Mouse (Mus musculus) CH12.LX (cell line): ENCODE measurements around the gene Cyp2u1. TPM values are rescaled to one million over a fixed set of nuclear protein-coding genes. Genes with fewer than 3 reads are reported as not detected.

Experiments used
- DNase-seq: peaks from one replicate; pipeline ENCODE4 v3.0.0-alpha.2; 2013; ENCODE audit errors: extremely low read depth
- H3K27ac ChIP-seq: 2 replicates; pipeline ENCODE4 v1.5.1; 2012; ENCODE audit warnings: low read depth, mild to moderate bottlenecking, control low read depth, moderate library complexity; ENCODE audit not compliant: insufficient read depth
- H3K27me3 ChIP-seq: replicated peaks from 2 replicates; pipeline ENCODE3; 2012; ENCODE audit warnings: inconsistent platforms
- H3K36me3 ChIP-seq, 2 experiments: replicated peaks in 1 of 2; 2 replicates each; pipeline versions ENCODE3 to v1.6.1; 2012; ENCODE audit warnings: inconsistent platforms in 1 of 2, low read length in 1 of 2, mild to moderate bottlenecking in 1 of 2, mixed read lengths in 1 of 2, moderate library complexity in 1 of 2; ENCODE audit not compliant: control insufficient read depth in 1 of 2, insufficient read depth in 1 of 2
- H3K4me1 ChIP-seq, 2 experiments: 2 replicates each; pipeline ENCODE4 v1.6.1; 2012; ENCODE audit warnings: inconsistent platforms in 1 of 2, moderate library complexity in 1 of 2; ENCODE audit not compliant: insufficient read depth in 2 of 2, control insufficient read depth in 1 of 2
- H3K4me2 ChIP-seq: 2 replicates; pipeline ENCODE4 v1.6.1; 2012; ENCODE audit warnings: low read depth, mild to moderate bottlenecking, control low read depth; ENCODE audit not compliant: poor library complexity, insufficient read depth, severe bottlenecking
- H3K4me3 ChIP-seq, 3 experiments: fragments of 150-350 bp in 1 of 3; sonication (generic) in 1 of 3; replicated peaks in 1 of 3; 2 replicates each; pipeline versions ENCODE3 to v1.5.1; 2011 to 2012; ENCODE audit warnings: low read depth in 2 of 3, low read length in 2 of 3, mild to moderate bottlenecking in 2 of 3, moderate library complexity in 2 of 3, control low read depth in 1 of 3, improper control_type of control experiment in 1 of 3, inconsistent platforms in 1 of 3, mixed read lengths in 1 of 3; ENCODE audit not compliant: poor library complexity in 1 of 3
- H3K79me2 ChIP-seq: replicated peaks from 2 replicates; pipeline ENCODE4 v1.6.1; 2012; ENCODE audit warnings: mild to moderate bottlenecking, moderate library complexity; ENCODE audit not compliant: control insufficient read depth, poor library complexity, insufficient read depth, severe bottlenecking; ENCODE audit errors: extremely low read depth
- H3K9ac ChIP-seq: 2 replicates; pipeline ENCODE4 v1.6.1; 2012; ENCODE audit warnings: low read depth, mild to moderate bottlenecking, control low read depth, moderate library complexity; ENCODE audit not compliant: insufficient read depth
- H3K9me3 ChIP-seq: replicated peaks from 2 replicates; pipeline ENCODE3; 2012; ENCODE audit warnings: low read length, inconsistent platforms, mixed read lengths
- BHLHE40 ChIP-seq: IDR thresholded peaks from 2 replicates; pipeline ENCODE4 v1.6.1; 2011; ENCODE audit warnings: mild to moderate bottlenecking, low read depth, low read length, improper control_type of control experiment
- CHD2 ChIP-seq: IDR thresholded peaks from 2 replicates; pipeline ENCODE4 v1.6.1; 2011; ENCODE audit warnings: low read length, improper control_type of control experiment
- CTCF ChIP-seq, 2 experiments: IDR thresholded peaks in 1 of 2; conservative IDR thresholded peaks in 1 of 2; 2 replicates each; pipeline ENCODE4 v1.5.1; 2011 to 2012; ENCODE audit warnings: low read depth in 2 of 2, low read length in 2 of 2, improper control_type of control experiment in 1 of 2, inconsistent platforms in 1 of 2, mild to moderate bottlenecking in 1 of 2, moderate library complexity in 1 of 2
- E2F4 ChIP-seq: IDR thresholded peaks from 2 replicates; pipeline ENCODE4 v1.6.1; 2011; ENCODE audit warnings: low read depth, low read length, improper control_type of control experiment; ENCODE audit not compliant: insufficient replicate concordance
- ELF1 ChIP-seq: IDR thresholded peaks from 2 replicates; pipeline ENCODE4 v1.6.1; 2014; ENCODE audit warnings: low read depth, mild to moderate bottlenecking, inconsistent platforms, low read length, improper control_type of control experiment
- GABPA ChIP-seq: IDR thresholded peaks from 2 replicates; pipeline ENCODE4 v1.6.1; 2012; ENCODE audit warnings: low read depth, low read length, improper control_type of control experiment, inconsistent platforms; ENCODE audit not compliant: insufficient replicate concordance
- IRF4 ChIP-seq: IDR thresholded peaks from 2 replicates; pipeline ENCODE4 v1.6.1; 2014; ENCODE audit warnings: low read depth, mild to moderate bottlenecking, inconsistent platforms, low read length, improper control_type of control experiment
- JUND ChIP-seq: conservative IDR thresholded peaks from 2 replicates; pipeline ENCODE4 v1.6.1; 2011; ENCODE audit warnings: low read depth, low read length, improper control_type of control experiment
- KAT2A ChIP-seq: IDR thresholded peaks from 2 replicates; pipeline ENCODE4 v1.6.1; 2012; ENCODE audit warnings: low read length, improper control_type of control experiment, inconsistent platforms; ENCODE audit not compliant: insufficient replicate concordance
- MAFK ChIP-seq: IDR thresholded peaks from 2 replicates; pipeline ENCODE4 v1.6.1; 2011; ENCODE audit warnings: low read length, improper control_type of control experiment; ENCODE audit not compliant: insufficient replicate concordance
- MAX ChIP-seq: IDR thresholded peaks from 2 replicates; pipeline ENCODE4 v1.6.1; 2011; ENCODE audit warnings: low read length, improper control_type of control experiment
- MAZ ChIP-seq: IDR thresholded peaks from 2 replicates; pipeline ENCODE4 v1.6.1; 2012; ENCODE audit warnings: low read depth, mild to moderate bottlenecking, inconsistent platforms, low read length, improper control_type of control experiment, moderate library complexity
- MEF2A ChIP-seq: IDR thresholded peaks from 2 replicates; pipeline ENCODE4 v1.6.1; 2014; ENCODE audit warnings: low read depth, mild to moderate bottlenecking, inconsistent platforms, low read length, improper control_type of control experiment, borderline replicate concordance
- MXI1 ChIP-seq: IDR thresholded peaks from 2 replicates; pipeline ENCODE4 v1.6.1; 2011; ENCODE audit warnings: mild to moderate bottlenecking, low read depth, low read length, improper control_type of control experiment
- MYC ChIP-seq: IDR thresholded peaks from 2 replicates; pipeline ENCODE4 v1.6.1; 2011; ENCODE audit warnings: low read depth, mild to moderate bottlenecking, improper control_type of control experiment, low read length
- NELFE ChIP-seq: IDR thresholded peaks from 2 replicates; pipeline ENCODE4 v1.6.1; 2011; ENCODE audit warnings: low read depth, low read length, improper control_type of control experiment
- POLR2A ChIP-seq: IDR thresholded peaks from 2 replicates; pipeline ENCODE4 v1.6.1; 2011; ENCODE audit warnings: low read depth, mild to moderate bottlenecking, improper control_type of control experiment, low read length
- POLR2AphosphoS2 ChIP-seq: IDR thresholded peaks from 2 replicates; pipeline ENCODE4 v1.6.1; 2011; ENCODE audit warnings: low read depth, low read length, improper control_type of control experiment
- RCOR1 ChIP-seq: conservative IDR thresholded peaks from 2 replicates; pipeline ENCODE4 v1.6.1; 2012; ENCODE audit warnings: low read depth, mild to moderate bottlenecking, inconsistent platforms, low read length, improper control_type of control experiment
- SMC3 ChIP-seq: IDR thresholded peaks from 2 replicates; pipeline ENCODE4 v1.6.1; 2011; ENCODE audit warnings: low read depth, low read length, improper control_type of control experiment
- TCF12 ChIP-seq: IDR thresholded peaks from 2 replicates; pipeline ENCODE4 v1.6.1; 2014; ENCODE audit warnings: low read depth, mild to moderate bottlenecking, inconsistent platforms, low read length, improper control_type of control experiment
- USF2 ChIP-seq: conservative IDR thresholded peaks from 2 replicates; pipeline ENCODE4 v1.6.1; 2011; ENCODE audit warnings: low read depth, low read length, improper control_type of control experiment
- ZKSCAN1 ChIP-seq: IDR thresholded peaks from 2 replicates; pipeline ENCODE4 v1.6.1; 2012; ENCODE audit warnings: low read depth, inconsistent platforms, low read length, improper control_type of control experiment, borderline replicate concordance
- ZNF384 ChIP-seq: IDR thresholded peaks from 2 replicates; pipeline ENCODE4 v1.6.1; 2012; ENCODE audit warnings: low read depth, low read length, improper control_type of control experiment, inconsistent platforms
- dilution Hi-C: fragments of 300-500 bp; cut with MboI; formaldehyde crosslinking; loops from 2 replicates; pipeline ENCODE4 v1.14.3; 2020; ENCODE audit warnings: low sequenced_read_pairs; ENCODE audit not compliant: extremely low pct_unique_long_range_greater_than_20kb, extremely low pct_ligation_motif_present
- in situ Hi-C: fragments of 300-500 bp; cut with MboI; formaldehyde crosslinking; loops from 3 replicates; pipeline ENCODE4 v1.14.3; 2019; ENCODE audit warnings: low sequenced_read_pairs, low pct_ligation_motif_present, low pct_unique_long_range_greater_than_20kb, mixed read lengths
- polyA plus RNA-seq: library from polyadenylated mRNA; unstranded; fragments of >175 nt; gene quantifications from 2 replicates; pipeline ENCODE4 v1.2.1, GENCODE M21; 2012; ENCODE audit warnings: low read depth; ENCODE audit not compliant: insufficient read length
- total RNA-seq, 2 experiments: library from RNA; depleted of rRNA; stranded (reverse); fragments of 300-350 nt in 1 of 2; fragments of >200 nt in 1 of 2; gene quantifications; 2 replicates each; pipeline ENCODE4 v1.2.3; 2012 to 2014

Cyp2u1 gene
- total and polyA plus RNA-seq, 3 experiments, result 0.54 to 2.0 (median 0.60) TPM

- no peaks in the 10 kb centered on the region for H3K4me1 ChIP-seq
- H3K4me2 ChIP-seq, result no peak overlapping the region
- DNase-seq, result no peak
- no peaks in the 10 kb centered on the region for H3K36me3 ChIP-seq
- in situ Hi-C loops, result no loop called here
- dilution Hi-C loops, result no loop called here
- no peaks in the 10 kb centered on the region for H3K9me3 ChIP-seq
- no peaks in the 10 kb centered on the region for H3K79me2 ChIP-seq
- H3K4me3 ChIP-seq, result no peak overlapping the region
- no peak overlapping the region for H3K27ac ChIP-seq
- no peak for TF ChIP-seq ZNF384
- no peaks in the 10 kb centered on the region for H3K27me3 ChIP-seq
- no peak overlapping the region for H3K9ac ChIP-seq
Observed at GRCm38 (mm10) chr3:131345903-131346302, 42.9 kb upstream of the Cyp2u1 start.

GRCm38 (mm10) chr3:131343311-131343710 is 40.3 kb upstream of the Cyp2u1 start:
- Histone ChIP-seq H3K4me2 (no peak overlapping the region), H3K9ac (no peak overlapping the region), H3K27ac (no peak overlapping the region), H3K36me3 (no peaks in the 10 kb centered on the region), H3K4me1 (no peaks in the 10 kb centered on the region), H3K9me3 (no peaks in the 10 kb centered on the region), H3K27me3 (no peaks in the 10 kb centered on the region), H3K79me2 (no peaks in the 10 kb centered on the region), H3K4me3 (no peak overlapping the region)
- dilution Hi-C loops, result no loop called here
- no peak for TF ChIP-seq POLR2AphosphoS2
- no peak for TF ChIP-seq KAT2A
- TF ChIP-seq ELF1, result no peak
- TF ChIP-seq NELFE, result no peak
- TF ChIP-seq GABPA, result no peak
- TF ChIP-seq MAX, result no peak
- no peak for TF ChIP-seq POLR2A
- in situ Hi-C loops, result no loop called here
- no peak for DNase-seq

DNA sequence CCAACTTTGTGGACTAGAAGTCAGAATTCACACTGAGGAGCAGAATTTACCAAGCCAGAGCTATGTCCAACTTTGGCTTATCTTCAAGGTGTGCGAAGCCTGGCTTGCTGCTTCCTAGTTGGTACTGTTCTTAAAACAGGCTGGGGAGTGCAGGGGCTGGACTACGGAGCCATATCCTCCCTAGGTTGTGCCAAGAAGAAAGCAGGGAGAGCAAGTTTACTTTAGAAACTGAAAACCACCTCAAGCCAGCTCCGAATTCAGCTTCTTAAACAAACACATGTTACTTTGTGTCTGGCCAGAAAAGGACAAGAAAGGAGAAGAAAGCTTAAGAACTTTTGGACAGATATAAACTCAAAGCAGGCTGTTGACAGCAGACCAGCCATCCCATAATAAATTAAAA is 37.9 kb upstream of the Cyp2u1 start:
- no peak overlapping the region for H3K27ac ChIP-seq
- dilution Hi-C loops, result no loop called here

More for the DNA sequence above, 37.9 kb upstream of the Cyp2u1 start:
- Histone ChIP-seq H3K4me2 (no peak overlapping the region), H3K27me3 (no peaks in the 10 kb centered on the region), H3K9me3 (peaks cover 4% of the 10 kb centered on the region), H3K4me1 (no peaks in the 10 kb centered on the region), H3K9ac (no peak overlapping the region), H3K79me2 (no peaks in the 10 kb centered on the region), H3K36me3 (no peaks in the 10 kb centered on the region), H3K4me3 (no peak overlapping the region)
- in situ Hi-C loops, result no loop called here
- TF ChIP-seq BHLHE40 (no peak), IRF4 (no peak), MYC (no peak), CTCF (conservative IDR thresholded peaks at IDR 0.05 in 1 of 2, IDR thresholded peaks at IDR 0.05 in 1 of 2; ENCODE audit: low read depth in 2 of 2, low read length in 2 of 2) (no peak), MAFK (no peak), POLR2AphosphoS2 (no peak), MXI1 (no peak), RCOR1 (no peak), SMC3 (no peak), JUND (no peak), GABPA (no peak), MAZ (no peak), USF2 (no peak), TCF12 (no peak), ZKSCAN1 (no peak), MEF2A (no peak), E2F4 (no peak), CHD2 (no peak)
- no peak for DNase-seq
